Mouse (Mus musculus) gastrocnemius, postnatal 25 days (tissue): Measurements from ENCODE around the gene Pou6f1. TPM values are rescaled to one million over a fixed set of nuclear protein-coding genes. Genes with fewer than 3 reads are reported as not detected.
"Not testable (repeated sequence)": the region's sequence is repeated elsewhere in the genome, so short reads cannot be mapped to it uniquely, and the experiment has no call there.

Experiments used
- DNase-seq: peaks from one replicate; pipeline ENCODE4 v3.0.0; 2022
- total RNA-seq, 2 experiments: library from RNA; stranded (reverse); gene quantifications; 1 replicate in 1 of 2; 2 replicates in 1 of 2; pipeline ENCODE4 v1.2.3; 2021

Pou6f1 gene
- total RNA-seq, 2 experiments from 2014 or later = 12.3 to 12.5 TPM

GRCm38 (mm10) chr15:100619200-100619599 is 19.4 kb upstream of the Pou6f1 start:
- no peak for DNase-seq

DNA sequence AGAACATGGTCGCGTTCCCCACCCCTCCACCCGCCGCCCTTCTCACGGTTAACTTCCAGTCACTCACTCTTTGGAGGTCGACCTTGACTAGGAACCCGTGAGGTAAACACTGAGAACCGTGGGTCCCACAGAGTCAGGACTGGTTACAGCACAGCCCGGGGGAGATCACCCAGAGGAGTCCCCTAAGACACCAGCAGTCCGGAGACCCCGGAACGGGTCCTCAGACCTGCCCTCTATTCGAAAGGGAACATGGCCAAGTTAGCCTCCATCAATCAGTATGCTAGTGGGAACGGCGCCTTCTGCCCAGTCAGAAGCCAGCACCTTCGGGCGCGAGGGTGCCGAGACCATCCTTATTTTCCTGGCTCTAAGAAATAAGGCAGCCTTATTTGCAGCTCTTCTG is 16.4 kb upstream of the Pou6f1 start:
- DNase-seq = no peak

DNA sequence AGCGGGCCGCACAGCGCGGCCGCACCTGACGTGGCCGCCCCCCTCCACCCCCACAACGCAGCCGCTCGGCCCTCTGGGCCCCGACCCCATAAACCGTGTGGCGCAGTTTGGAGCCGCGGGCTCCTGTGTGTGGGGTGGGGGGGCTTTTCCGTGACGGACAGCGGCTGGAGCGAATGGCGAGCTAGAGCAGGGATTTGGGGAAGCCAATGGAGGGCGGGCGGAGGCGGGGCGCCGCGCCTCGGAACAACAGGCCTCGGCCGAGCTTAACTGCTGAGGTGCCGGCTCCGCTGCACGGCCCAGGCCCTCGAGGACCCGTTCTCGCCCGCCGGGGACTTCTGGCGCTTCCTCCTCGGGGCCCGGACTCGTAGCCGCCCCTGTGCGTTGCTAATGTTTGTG is 16.0 kb upstream of the Pou6f1 start:
- DNase-seq = peak; percentile 93

DNA sequence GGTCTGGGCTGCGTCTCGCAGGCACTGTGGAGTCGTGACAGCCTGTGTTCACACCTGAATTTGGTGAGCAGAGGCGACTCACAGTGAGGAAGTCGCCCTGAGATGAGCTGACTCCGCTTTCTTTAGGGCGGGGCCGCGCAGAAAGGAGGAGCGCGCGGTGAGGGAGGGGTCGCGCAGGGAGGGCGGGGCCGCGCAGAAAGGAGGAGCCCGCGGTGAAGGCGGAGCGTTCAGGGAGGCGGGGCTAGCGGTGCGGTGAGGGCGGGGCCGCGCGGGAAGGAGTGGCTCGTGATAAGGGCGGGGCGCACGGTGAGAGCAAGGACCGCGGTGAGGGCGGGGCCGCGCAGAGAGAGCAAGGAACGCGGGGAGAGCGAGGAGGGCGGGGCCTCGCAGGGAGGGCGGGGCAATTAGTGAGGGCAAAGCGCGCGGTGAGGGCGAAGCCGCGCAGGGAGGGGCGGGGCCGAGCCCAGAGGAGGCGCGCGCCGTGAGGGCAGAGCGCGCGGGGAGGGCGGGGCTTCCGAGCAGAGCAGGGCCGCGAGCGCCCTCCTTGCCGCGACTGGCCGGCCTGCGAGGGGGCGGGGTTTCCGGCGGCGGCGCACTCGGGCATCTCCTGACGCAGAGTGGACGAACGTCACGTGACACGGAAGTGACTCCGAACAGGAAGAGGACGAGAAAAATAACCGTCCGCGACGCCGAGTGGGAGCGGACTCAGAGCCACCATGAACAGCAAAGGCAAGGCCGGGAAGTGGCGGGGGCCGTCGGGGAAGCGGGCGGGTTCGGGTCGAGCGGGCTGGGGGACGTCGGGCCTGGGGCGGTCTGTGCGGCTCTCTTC is 15.4 kb upstream of the Pou6f1 start, which contains the start of gene Dazap2:
Gene Dazap2 (plus strand): TSS at position 354 of the 829 bp plus-strand sequence.
- peak; percentile 99 for DNase-seq

DNA sequence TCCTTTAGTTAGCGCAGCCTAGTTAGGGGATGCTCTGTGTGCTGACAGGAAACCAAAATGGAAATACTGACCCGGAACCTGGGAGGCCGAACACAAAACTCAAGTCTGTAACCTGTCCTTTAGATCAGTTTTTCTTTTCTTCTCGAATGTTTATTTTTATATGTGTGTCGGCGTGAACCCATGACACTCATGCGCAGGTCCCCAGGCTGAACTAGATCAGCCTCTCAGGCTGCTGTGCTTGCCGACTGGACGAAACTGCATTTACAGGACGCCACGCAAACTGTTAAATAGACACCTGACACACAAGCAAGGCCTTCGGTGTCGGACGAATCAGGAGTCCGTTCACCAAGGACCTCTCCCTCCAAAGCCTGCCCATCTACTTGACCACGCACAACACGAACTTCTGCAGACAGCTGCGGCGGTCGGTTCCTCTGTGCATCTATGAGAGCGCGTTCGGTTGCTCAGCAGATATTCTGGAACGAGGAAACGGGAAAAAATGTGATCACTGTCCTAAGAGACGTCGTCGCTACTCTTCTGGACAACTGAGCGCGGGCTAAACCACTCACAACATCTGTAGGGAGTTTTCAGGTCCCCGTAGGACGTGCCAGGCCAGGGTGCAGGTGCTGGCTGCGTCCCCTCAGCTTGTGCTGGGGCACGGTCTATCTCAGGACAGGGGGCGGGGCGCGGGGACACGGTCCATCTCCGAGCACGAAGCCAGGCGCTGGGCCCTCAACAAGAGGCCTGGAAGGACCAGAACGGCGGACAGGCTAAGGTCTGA is 14.6 kb upstream of the Pou6f1 start:
- DNase-seq = no peak

DNA sequence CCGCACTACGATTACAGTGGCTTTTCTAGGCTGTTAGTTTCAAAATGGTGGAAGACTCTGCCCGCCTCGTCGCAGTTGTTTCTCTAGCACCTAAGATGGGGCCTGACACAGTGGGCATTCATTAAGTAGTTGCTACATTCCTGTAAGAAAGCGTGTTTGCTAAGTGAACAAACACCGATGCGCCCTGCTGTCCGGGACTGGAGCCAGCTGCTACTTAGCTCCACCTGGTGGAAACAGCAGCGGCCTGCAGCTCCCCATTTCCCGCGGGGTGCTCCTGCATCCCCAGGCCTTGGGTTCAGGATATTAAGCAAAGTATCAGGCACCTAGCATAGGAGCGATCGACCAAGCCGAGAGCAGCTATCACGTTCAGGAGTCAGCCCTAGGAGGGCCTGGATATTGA is 13.8 kb upstream of the Pou6f1 start:
- peak; percentile 62 for DNase-seq

GRCm38 (mm10) chr15:100612432-100612831 is 12.6 kb upstream of the Pou6f1 start:
- DNase-seq = no peak

GRCm38 (mm10) chr15:100611951-100612350 is 12.2 kb upstream of the Pou6f1 start:
- no peak for DNase-seq

- not testable (repeated sequence) for DNase-seq
Observed at GRCm38 (mm10) chr15:100606677-100607076, 6.9 kb upstream of the Pou6f1 start.

GRCm38 (mm10) chr15:100601669-100602068 is 1.9 kb upstream of the Pou6f1 start:
- no peak for DNase-seq

DNA sequence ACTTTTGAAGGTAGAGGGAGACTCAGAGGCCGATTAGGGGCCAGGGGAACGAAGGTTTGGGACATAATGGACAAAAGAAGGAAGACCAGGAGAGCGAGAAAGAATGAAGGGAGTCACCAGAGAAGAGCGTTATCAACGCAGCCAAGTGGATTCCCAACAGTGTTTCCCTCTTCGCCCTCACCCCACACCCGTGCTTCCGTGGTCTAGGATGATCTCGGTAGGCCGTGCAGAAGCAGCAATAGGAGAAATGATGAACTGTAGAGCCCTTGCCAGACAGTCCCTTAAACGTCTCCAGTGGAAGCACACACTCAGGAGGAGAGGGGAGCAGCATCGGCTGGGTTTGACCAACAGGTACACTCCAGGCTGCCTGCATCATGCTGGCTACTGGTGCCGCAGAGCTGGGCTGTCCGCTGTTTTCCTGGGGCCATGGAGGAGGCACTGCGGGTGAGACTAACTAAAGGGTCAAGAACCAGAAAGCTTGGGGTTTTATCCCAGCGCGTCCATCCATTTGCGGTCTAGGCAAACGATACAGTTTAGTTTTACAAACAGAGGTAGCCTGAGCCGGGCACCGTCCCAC is 1.0 kb upstream of the Pou6f1 start:
- DNase-seq = no peak

DNA sequence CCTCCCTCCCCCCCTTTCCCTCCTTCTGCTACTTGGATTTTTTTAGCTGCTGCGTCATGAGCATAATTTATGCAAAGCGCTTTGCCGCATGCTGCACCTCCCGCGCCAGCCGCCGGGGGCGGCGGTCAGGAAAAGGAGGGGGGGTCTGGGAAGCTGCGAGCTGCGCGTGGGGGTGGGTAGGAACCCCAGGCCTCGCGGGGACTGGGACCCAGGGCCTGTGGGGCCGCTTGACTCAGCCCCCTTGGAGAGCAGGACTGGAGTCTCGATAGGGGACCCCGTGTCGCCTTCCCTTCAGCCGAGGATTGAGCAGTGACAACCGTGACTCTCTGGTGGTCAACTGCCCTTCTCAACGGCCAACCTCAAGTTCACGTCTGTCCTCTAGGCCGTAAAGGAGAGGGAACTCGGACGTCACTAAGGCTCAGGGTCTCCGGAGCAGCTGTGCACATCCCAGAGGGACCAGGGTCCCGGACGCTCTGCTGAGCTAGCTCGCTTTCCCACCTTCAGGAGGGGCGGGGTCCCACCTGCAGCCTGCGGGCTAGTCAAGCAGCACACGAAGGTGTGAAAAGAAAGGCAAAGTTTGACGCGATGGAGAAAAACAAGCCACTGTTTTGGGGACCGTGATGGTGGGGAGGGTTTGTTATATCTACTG is 387 bp upstream of the Pou6f1 start:
- peak; percentile 75 for DNase-seq

DNA sequence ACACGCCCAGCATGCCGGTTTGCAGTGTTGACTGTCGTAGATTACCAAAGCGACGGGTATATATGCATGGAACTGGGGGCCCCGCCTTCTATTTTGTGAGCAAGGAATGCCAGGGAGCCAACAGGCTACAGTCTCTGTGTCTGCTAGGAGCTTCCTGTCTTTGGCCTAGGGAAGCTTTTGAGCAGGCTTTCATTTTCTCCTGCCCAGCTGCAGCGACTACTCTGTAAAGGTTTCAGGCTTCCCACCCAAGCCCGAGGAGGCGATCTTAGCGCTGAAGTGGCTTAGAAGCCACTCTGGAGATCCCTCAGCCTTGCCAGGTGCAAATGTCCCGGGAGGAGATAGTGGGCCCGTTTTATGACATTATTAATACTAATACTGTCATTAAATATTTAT is 905 bp downstream of the Pou6f1 start:
- no peak for DNase-seq

DNA sequence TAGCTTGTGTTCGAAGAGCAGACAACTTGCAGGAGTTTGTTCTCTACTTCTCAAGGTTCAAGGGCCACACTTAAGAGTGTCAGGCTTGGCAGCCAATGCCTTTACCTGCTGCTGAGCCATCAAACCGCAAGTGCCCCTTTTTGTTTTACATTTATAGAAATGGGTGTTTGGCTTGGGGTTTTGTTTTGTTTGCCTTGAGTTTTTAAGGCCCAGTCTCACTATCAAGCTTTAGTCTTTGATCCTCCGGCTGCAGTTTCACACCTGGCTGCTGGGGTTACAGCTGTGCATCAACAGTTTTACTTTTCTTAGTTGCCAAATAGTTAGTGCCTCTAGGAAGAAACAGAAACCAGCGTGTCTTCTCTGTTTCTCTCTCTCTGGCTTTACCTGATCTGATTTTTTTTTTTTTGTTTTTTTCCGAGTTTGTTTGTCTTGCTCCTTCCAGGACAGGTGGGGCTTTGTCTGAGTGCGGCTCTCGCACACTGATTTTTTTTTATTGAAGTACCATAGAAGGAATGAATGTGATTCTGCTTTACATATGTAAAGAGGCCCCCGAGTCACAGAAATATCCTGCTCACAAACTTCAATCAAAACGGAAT is 1.4 kb downstream of the Pou6f1 start:
- DNase-seq = no peak

DNA sequence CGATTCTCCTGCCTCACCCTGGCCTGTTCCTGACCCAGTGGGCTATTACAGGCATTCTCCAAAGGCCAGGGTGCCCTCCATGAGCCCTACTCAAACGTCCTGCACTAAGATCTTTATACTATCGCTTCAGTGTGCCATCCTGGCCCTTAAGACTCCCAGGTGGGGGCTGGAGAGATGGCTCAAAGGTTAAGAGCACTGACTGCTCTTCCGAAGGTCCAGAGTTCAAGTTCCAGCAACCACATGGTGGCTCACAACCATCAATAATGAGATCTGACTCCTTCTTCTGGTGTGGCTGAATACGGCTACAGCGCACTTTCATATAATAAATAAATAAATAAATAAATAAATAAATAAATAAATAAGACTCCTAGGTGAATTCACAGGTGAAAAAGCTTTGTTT is 7.0 kb downstream of the Pou6f1 start:
- no peak for DNase-seq

DNA sequence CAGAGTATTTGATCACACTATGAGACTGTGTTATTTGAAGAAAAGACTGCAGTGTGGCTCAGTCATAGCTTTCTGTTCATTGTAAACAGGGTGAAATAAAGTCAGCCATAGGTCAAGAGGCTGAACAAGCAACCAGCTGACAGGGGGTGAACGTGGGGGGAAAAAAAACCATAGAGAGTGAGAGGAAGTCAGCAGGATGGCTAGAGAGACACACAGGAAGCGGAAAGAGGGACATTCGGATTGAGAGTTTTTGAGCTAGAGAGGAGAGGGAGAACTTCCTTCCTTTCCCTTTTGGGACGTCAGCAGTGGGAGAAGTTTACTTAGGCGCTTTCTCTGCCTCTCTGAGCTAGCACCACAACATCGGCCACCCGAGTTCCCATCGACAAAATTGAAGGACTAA is 9.3 kb downstream of the Pou6f1 start:
- no peak for DNase-seq

- no peak for DNase-seq
Observed at GRCm38 (mm10) chr15:100588297-100588696, 11.5 kb downstream of the Pou6f1 start.

DNA sequence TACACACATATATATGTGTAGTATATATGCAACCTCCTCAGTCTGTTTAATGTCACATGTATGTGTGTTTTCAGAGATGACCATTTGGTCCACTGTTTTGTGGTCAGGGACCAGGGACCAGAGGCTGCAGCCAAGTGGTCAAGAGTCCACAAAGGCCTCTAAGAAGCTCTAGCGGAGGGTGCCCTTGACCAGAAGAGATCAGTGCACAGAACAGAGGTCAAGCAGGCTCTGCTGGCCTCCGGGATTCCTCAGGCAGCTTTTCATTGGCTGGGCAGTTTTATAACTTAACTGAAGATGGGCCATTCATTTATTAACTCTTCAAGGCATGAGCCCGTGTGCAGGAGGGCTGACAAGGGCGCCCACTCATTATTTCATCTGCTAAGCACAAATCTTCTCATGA is 12.6 kb downstream of the Pou6f1 start:
- no peak for DNase-seq

DNA sequence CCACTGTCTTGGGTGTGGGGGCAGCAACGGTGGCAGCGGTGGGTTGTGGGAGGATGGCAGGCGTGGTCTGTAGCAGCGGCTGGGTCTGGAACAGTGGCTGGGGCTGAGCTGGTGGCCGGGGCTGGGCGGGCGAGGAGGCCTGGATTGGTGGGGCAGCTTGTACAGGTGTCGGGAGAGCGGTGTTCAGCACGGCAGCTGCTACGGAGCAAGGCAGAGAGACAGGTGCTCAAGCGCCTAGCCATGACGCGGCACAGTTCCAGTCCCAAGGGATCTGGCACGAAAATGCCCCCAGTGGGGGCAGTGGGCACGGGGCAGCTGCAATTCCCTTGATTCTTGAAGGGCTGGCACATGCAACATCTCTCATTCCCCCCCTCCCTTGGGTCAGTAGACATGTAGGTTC is 13.9 kb downstream of the Pou6f1 start:
- no peak for DNase-seq

DNA sequence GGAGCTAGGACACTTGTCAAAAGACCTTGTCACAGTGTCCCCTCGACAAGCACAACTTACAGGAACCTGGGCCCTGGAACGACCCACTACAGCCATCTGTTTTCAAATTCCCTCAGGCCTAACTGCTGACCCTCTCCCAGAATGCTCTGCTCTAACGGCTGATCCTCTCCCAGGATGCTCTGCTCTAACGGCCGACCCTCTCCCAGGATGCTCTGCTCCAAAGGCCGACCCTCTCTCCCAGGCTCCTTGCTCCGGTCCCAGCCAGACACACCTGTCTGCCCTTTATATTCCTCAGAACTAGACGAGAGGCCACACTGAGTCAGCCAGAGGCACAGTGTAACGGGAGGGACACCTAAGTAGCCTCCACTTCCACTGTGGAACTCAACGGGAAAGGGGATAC is 19.7 kb downstream of the Pou6f1 start:
- DNase-seq = no peak

- no peak for DNase-seq
Observed at GRCm38 (mm10) chr15:100577972-100578371, 21.8 kb downstream of the Pou6f1 start.

- no peak for DNase-seq
Observed at GRCm38 (mm10) chr15:100576810-100577209, 23.0 kb downstream of the Pou6f1 start.
